Comparison of ENCODE assay signal across 12 mouse cellular contexts in genomic region chr17:34964640-34965049, GRCm38 (mm10). TPM values are rescaled to one million over a fixed set of nuclear protein-coding genes. Genes with fewer than 3 reads are reported as not detected.
A peak's percentile ranks its signal among the peaks of the same experiment; 100 is the strongest.
DNase-seq lines count a peak whose midpoint lies in the region; ATAC-seq and TF ChIP-seq lines count a peak whose summit lies in the region.
"Had no signal": no experiment of that assay in that cellular context is flagged by ENCODE, and none has a peak within 500 bp of the region (broad histone marks: within the 10 kb centered on the region; RNA-seq: fewer than 3 reads in every experiment).

No protein-coding gene starts in this region.

- no peak overlapping the region for H3K4me3 ChIP-seq in gastrocnemius, adult 2 months
- H3K4me3 ChIP-seq in neural tube, embryonic 12.5 days: no peak overlapping the region
- H3K4me3 ChIP-seq in neural tube, embryonic 15.5 days (replicated peaks): no peak overlapping the region
- H3K4me3 ChIP-seq in kidney, adult 2 months (ENCODE audit: insufficient read depth, low read depth, low read length): no peak overlapping the region
- no peak overlapping the region for H3K4me3 ChIP-seq in stomach, embryonic 14.5 days (ENCODE audit: low read depth, low read length)

- TF ChIP-seq CTCF in gastrocnemius, adult 2 months (IDR thresholded peaks at IDR 0.05): no peak
- no peak for TF ChIP-seq CTCF in kidney, adult 2 months (conservative IDR thresholded peaks at IDR 0.05; ENCODE audit: insufficient read depth, insufficient read length, low read depth, low read length)

- intact Hi-C loops in gastrocnemius, adult 2 months (cut with DNase I): no loop called here

- no peaks in the 10 kb centered on the region for H3K9me3 ChIP-seq in neural tube, embryonic 12.5 days
- H3K9me3 ChIP-seq in neural tube, embryonic 15.5 days (replicated peaks): no peaks in the 10 kb centered on the region
- H3K9me3 ChIP-seq in stomach, embryonic 14.5 days (ENCODE audit: control insufficient read depth, low read depth, low read length): no peaks in the 10 kb centered on the region

- no peaks in the 10 kb centered on the region for H3K36me3 ChIP-seq in neural tube, embryonic 12.5 days
- H3K36me3 ChIP-seq in neural tube, embryonic 15.5 days: no peaks in the 10 kb centered on the region
- no peaks in the 10 kb centered on the region for H3K36me3 ChIP-seq in kidney, adult 2 months (ENCODE audit: control insufficient read depth, insufficient read depth, low read length)
- no peaks in the 10 kb centered on the region for H3K36me3 ChIP-seq in stomach, embryonic 14.5 days (ENCODE audit: control insufficient read depth, insufficient read depth, low read length)

- H3K9ac ChIP-seq in neural tube, embryonic 12.5 days: 0 out of 2 replicates have a peak overlapping the region, but pooled peaks have one; percentile 8
- H3K9ac ChIP-seq in neural tube, embryonic 15.5 days (replicated peaks): no peak overlapping the region
- no peak overlapping the region for H3K9ac ChIP-seq in stomach, embryonic 14.5 days (replicated peaks; ENCODE audit: low read depth, low read length)

- H3K4me2 ChIP-seq in neural tube, embryonic 12.5 days (replicated peaks): no peak overlapping the region
- no peak overlapping the region for H3K4me2 ChIP-seq in neural tube, embryonic 15.5 days
- no peak overlapping the region for H3K4me2 ChIP-seq in stomach, embryonic 14.5 days (replicated peaks; ENCODE audit: low read depth, low read length)

- WGBS in neural tube, embryonic 12.5 days: 30% methylated on average over 1 of the region's 1 CpGs
- 13% methylated on average over 1 of the region's 1 CpGs for WGBS in neural tube, embryonic 15.5 days
- 42% methylated on average over 1 of the region's 1 CpGs for WGBS in kidney, adult 2 months
- WGBS in stomach, embryonic 14.5 days: 7% methylated on average over 1 of the region's 1 CpGs

- H3K27ac ChIP-seq in gastrocnemius, adult 2 months: peak overlapping the region; percentile 77
- H3K27ac ChIP-seq in neural tube, embryonic 12.5 days: no peak overlapping the region
- H3K27ac ChIP-seq in neural tube, embryonic 15.5 days (replicated peaks): no peak overlapping the region
- H3K27ac ChIP-seq in kidney, adult 2 months (ENCODE audit: insufficient read depth, low read depth, low read length): peak overlapping the region; percentile 85
- H3K27ac ChIP-seq in stomach, embryonic 14.5 days (ENCODE audit: low read length): peak overlapping the region; percentile 44; the same call in 1 of the 2 replicates

- no peak for ATAC-seq in neural tube, embryonic 12.5 days (ENCODE audit: low FRiP score, low read depth)
- ATAC-seq in neural tube, embryonic 15.5 days (ENCODE audit: low FRiP score): no peak
- ATAC-seq in stomach, embryonic 14.5 days (ENCODE audit: insufficient number of reproducible peaks, insufficient read depth, low FRiP score, low read depth): no peak
- ATAC-seq in CD4-positive, CD25-positive, alpha-beta regulatory T cell, adult 4 months: no peak

- DNase-seq in gastrocnemius, adult 2 months: no peak
- DNase-seq in gastrocnemius, postnatal 25 days: no peak
- DNase-seq in kidney, adult 2 months: peak; percentile 75
- no peak for DNase-seq in B cell, adult 2 months
- DNase-seq: cerebellum, adult 11 months; thymus, adult 18-20 months had no signal

- TF ChIP-seq POLR2A in kidney, adult 2 months (IDR thresholded peaks at IDR 0.05; ENCODE audit: low read depth, low read length): no peak

- peaks cover 28% of the 10 kb centered on the region for H3K27me3 ChIP-seq in neural tube, embryonic 12.5 days (replicated peaks)
- H3K27me3 ChIP-seq in neural tube, embryonic 15.5 days (replicated peaks): peaks cover 66% of the 10 kb centered on the region
- H3K27me3 ChIP-seq in kidney, adult 2 months (replicated peaks; ENCODE audit: control insufficient read depth, insufficient read depth, low read length): no peaks in the 10 kb centered on the region
- peaks cover 11% of the 10 kb centered on the region for H3K27me3 ChIP-seq in stomach, embryonic 14.5 days (ENCODE audit: control insufficient read depth, insufficient read depth, low read length)

- H3K4me1 ChIP-seq in neural tube, embryonic 12.5 days: peaks cover 5% of the 10 kb centered on the region; the same call in 1 of the 2 replicates
- H3K4me1 ChIP-seq in neural tube, embryonic 15.5 days: peaks cover 7% of the 10 kb centered on the region
- peaks cover 9% of the 10 kb centered on the region; the same call in 1 of the 2 replicates for H3K4me1 ChIP-seq in kidney, adult 2 months (ENCODE audit: control insufficient read depth, insufficient read depth, low read length)
- peaks cover 14% of the 10 kb centered on the region; the same call in 1 of the 2 replicates for H3K4me1 ChIP-seq in stomach, embryonic 14.5 days (ENCODE audit: control insufficient read depth, insufficient read depth, low read length)

RNA-seq across cellular contexts. Expression of gene Gm20481, which starts 5.1 kb away (rescaled TPM):
- not detected for total RNA-seq in gastrocnemius, adult 2 months (2021)
- not detected for total RNA-seq in gastrocnemius, postnatal 25 days (2021)
- polyA plus RNA-seq in neural tube, embryonic 12.5 days (2016; fragmentation: Nextera tagmentation; extraction: Ambion mirVana): not detected in 2 replicates
- polyA plus RNA-seq in neural tube, embryonic 15.5 days (2015; fragmentation: Nextera tagmentation; extraction: Ambion mirVana): not detected in 2 replicates
- not detected in 2 replicates for polyA plus RNA-seq in kidney, adult 2 months (2012; rRNA removed)
- 0.66 TPM in 1 of 2 replicates, not detected in the other for polyA plus RNA-seq in stomach, embryonic 14.5 days (2014; fragmentation: Nextera tagmentation; extraction: Ambion mirVana)
- 1 to 10 TPM in 1 of 2 experiments, not detected in 1; 3.1 TPM for polyA plus RNA-seq in CD4-positive, CD25-positive, alpha-beta regulatory T cell, adult 4 months (2017; shearing (Covaris generic))
- total RNA-seq: left cerebral cortex, postnatal 36 days; megakaryocyte, adult 5-6 weeks had no signal

RNA-seq across cellular contexts. Expression of gene Hspa1b, which starts 5.6 kb away (rescaled TPM):
- total RNA-seq in gastrocnemius, adult 2 months (2021): 10 to 100 TPM in 1 of 2 experiments, 1 to 10 TPM in 1; 3.9 to 13.0 TPM
- total RNA-seq in gastrocnemius, postnatal 25 days (2021): 1 to 10 TPM; 4.4 to 6.7 TPM
- polyA plus RNA-seq in neural tube, embryonic 12.5 days (2016; fragmentation: Nextera tagmentation; extraction: Ambion mirVana): 0.26 TPM in 1 of 2 replicates, not detected in the other
- polyA plus RNA-seq in neural tube, embryonic 15.5 days (2015; fragmentation: Nextera tagmentation; extraction: Ambion mirVana): 0.54 and 0.84 TPM in 2 replicates
- 38.8 and 56.5 TPM in 2 replicates for polyA plus RNA-seq in kidney, adult 2 months (2012; rRNA removed)
- polyA plus RNA-seq in stomach, embryonic 14.5 days (2014; fragmentation: Nextera tagmentation; extraction: Ambion mirVana): 0.54 and 0.84 TPM in 2 replicates
- 1 to 10 TPM in 1 of 2 experiments, under 1 TPM in 1; 0.84 to 3.7 TPM for polyA plus RNA-seq in CD4-positive, CD25-positive, alpha-beta regulatory T cell, adult 4 months (2017; shearing (Covaris generic))

RNA-seq across cellular contexts. Expression of gene Hspa1a, which starts 7.3 kb away (rescaled TPM):
- 10 to 100 TPM in 1 of 2 experiments, 1 to 10 TPM in 1; 6.8 to 14.1 TPM for total RNA-seq in gastrocnemius, adult 2 months (2021)
- total RNA-seq in gastrocnemius, postnatal 25 days (2021): 1 to 10 TPM; 5.9 to 8.1 TPM
- polyA plus RNA-seq in neural tube, embryonic 12.5 days (2016; fragmentation: Nextera tagmentation; extraction: Ambion mirVana): 3.1 and 3.5 TPM in 2 replicates
- polyA plus RNA-seq in neural tube, embryonic 15.5 days (2015; fragmentation: Nextera tagmentation; extraction: Ambion mirVana): 12.8 and 13.2 TPM in 2 replicates
- 23.4 and 31.5 TPM in 2 replicates for polyA plus RNA-seq in kidney, adult 2 months (2012; rRNA removed)
- polyA plus RNA-seq in stomach, embryonic 14.5 days (2014; fragmentation: Nextera tagmentation; extraction: Ambion mirVana): 4.9 and 6.0 TPM in 2 replicates
- polyA plus RNA-seq in CD4-positive, CD25-positive, alpha-beta regulatory T cell, adult 4 months (2017; shearing (Covaris generic)): 1 to 10 TPM in 1 of 2 experiments, not detected in 1; 1.1 TPM

RNA-seq across cellular contexts. Expression of gene Hspa1l, which starts 7.9 kb away (rescaled TPM):
- total RNA-seq in gastrocnemius, adult 2 months (2021): 10 to 100 TPM; 14.9 to 31.2 TPM
- 10 to 100 TPM; 21.5 to 31.8 TPM for total RNA-seq in gastrocnemius, postnatal 25 days (2021)
- polyA plus RNA-seq in neural tube, embryonic 12.5 days (2016; fragmentation: Nextera tagmentation; extraction: Ambion mirVana): 1.4 and 2.3 TPM in 2 replicates
- polyA plus RNA-seq in neural tube, embryonic 15.5 days (2015; fragmentation: Nextera tagmentation; extraction: Ambion mirVana): 1.4 and 1.5 TPM in 2 replicates
- 0.33 and 0.58 TPM in 2 replicates for polyA plus RNA-seq in kidney, adult 2 months (2012; rRNA removed)
- 0.73 and 0.75 TPM in 2 replicates for polyA plus RNA-seq in stomach, embryonic 14.5 days (2014; fragmentation: Nextera tagmentation; extraction: Ambion mirVana)
- polyA plus RNA-seq in CD4-positive, CD25-positive, alpha-beta regulatory T cell, adult 4 months (2017; shearing (Covaris generic)): 1 to 10 TPM in 1 of 2 experiments, under 1 TPM in 1; 0.17 to 1.3 TPM

RNA-seq across cellular contexts. Expression of gene Lsm2, which starts 17.0 kb away (rescaled TPM):
- total RNA-seq in gastrocnemius, adult 2 months (2021): 10 to 100 TPM; 15.2 to 17.0 TPM
- 10 to 100 TPM; 15.0 to 15.4 TPM for total RNA-seq in gastrocnemius, postnatal 25 days (2021)
- 150 and 158 TPM in 2 replicates for polyA plus RNA-seq in neural tube, embryonic 12.5 days (2016; fragmentation: Nextera tagmentation; extraction: Ambion mirVana)
- polyA plus RNA-seq in neural tube, embryonic 15.5 days (2015; fragmentation: Nextera tagmentation; extraction: Ambion mirVana): 97.9 and 120 TPM in 2 replicates
- 70.2 and 88.2 TPM in 2 replicates for polyA plus RNA-seq in kidney, adult 2 months (2012; rRNA removed)
- 177 and 205 TPM in 2 replicates for polyA plus RNA-seq in stomach, embryonic 14.5 days (2014; fragmentation: Nextera tagmentation; extraction: Ambion mirVana)
- polyA plus RNA-seq in CD4-positive, CD25-positive, alpha-beta regulatory T cell, adult 4 months (2017; shearing (Covaris generic)): 10 to 100 TPM; 51.4 to 54.8 TPM

Comparison
In these comparisons a context has a peak if more than half of its experiments do, and no peak if none do; other contexts are left out.
1. H3K27ac ChIP-seq: peak in gastrocnemius, adult 2 months (single experiment), kidney, adult 2 months (single experiment) and stomach, embryonic 14.5 days (single experiment); none in neural tube, embryonic 12.5 days (single experiment) and neural tube, embryonic 15.5 days (single experiment).